Mouse (Mus musculus) liver, adult (tissue): Measurements from ENCODE around the gene Rad51.

Source experiments
- GATA4 ChIP-seq: IDR thresholded peaks from 2 replicates; pipeline ENCODE4 v1.6.1; 2014; ENCODE audit warnings: mild to moderate bottlenecking, low read length; ENCODE audit not compliant: insufficient replicate concordance

The Rad51 gene

GRCm38 (mm10) chr2:119175614-119176013 lies 63.0 kb downstream of the Rad51 start:
- TF ChIP-seq GATA4: no peak

DNA sequence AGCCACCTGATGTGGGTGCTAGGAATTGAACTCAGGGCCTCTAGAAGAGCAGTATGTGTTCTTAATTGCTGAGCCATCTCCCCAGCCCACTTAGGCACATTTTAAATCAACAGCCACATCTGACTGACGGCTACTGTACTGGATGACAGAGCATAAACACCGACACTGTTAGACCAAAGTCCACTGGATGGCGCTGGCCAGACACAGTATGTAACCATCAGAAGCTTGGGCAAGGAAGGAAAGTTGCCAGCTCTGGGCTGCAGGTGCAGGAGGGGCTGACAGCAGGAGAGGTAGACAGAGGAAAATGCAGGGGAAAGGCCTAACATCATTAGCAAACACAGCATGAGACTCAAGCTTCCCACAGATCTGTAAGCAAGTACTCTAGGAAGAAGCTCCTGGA lies 64.2 kb downstream of the Rad51 start:
- no peak for TF ChIP-seq GATA4

- TF ChIP-seq GATA4: no peak
Observed at GRCm38 (mm10) chr2:119177384-119177939, 64.9 kb downstream of the Rad51 start.

DNA sequence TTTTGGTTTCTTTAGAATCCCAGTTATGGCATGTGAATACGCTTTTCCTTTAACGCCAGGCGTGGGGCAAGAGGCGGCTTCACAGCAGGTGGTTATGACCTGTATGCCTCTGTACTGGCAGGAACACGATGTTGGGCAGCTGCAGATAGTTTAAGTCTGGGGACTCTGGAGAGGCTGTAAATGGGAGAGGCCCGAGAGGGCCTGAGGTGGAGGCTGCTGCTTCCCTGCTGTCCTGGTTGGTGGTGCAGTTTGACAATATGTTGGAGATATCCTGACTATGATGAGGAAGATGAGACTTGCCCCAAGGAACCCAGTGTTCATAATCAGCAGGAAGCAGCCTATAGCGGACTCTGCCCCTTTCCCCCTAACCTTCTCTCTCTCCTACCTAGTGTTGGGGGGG lies 70.3 kb downstream of the Rad51 start:
- no peak for TF ChIP-seq GATA4

DNA sequence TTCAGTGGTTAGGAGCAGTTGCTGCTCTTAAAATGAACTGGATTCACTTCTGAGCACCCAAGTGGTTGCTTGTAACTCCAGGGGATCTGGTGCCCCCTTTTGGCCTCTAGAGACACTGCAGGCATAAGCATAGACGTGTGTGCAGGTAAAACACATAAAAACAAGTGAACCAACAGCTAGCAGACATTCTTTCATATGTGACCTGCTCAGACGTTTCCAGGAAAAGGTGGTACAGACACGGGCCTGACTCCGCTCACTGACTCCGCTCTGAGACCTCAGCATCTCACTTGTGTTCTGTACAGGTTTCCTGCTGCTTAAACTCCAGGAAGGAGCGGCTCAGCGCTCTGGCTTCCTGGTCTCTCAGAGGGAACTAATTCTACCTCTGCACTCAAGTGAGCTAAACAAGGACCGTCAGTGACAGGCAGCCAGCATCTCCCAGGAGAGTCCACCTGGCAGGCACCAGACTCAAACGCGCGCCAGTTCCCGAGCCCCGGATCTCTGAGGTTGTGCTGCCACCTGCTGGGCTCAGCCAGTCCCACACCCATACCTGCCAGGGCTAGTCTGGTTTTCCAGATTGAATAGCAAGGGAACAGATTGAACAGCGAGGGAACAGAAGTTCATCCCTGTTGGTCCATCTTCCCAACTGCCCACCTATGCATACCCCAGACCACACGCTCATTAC lies 76.6 kb downstream of the Rad51 start:
- no peak for TF ChIP-seq GATA4

GRCm38 (mm10) chr2:119190969-119191368 lies 78.4 kb downstream of the Rad51 start:
- TF ChIP-seq GATA4: no peak

GRCm38 (mm10) chr2:119194140-119194539 lies 81.5 kb downstream of the Rad51 start:
- no peak for TF ChIP-seq GATA4

DNA sequence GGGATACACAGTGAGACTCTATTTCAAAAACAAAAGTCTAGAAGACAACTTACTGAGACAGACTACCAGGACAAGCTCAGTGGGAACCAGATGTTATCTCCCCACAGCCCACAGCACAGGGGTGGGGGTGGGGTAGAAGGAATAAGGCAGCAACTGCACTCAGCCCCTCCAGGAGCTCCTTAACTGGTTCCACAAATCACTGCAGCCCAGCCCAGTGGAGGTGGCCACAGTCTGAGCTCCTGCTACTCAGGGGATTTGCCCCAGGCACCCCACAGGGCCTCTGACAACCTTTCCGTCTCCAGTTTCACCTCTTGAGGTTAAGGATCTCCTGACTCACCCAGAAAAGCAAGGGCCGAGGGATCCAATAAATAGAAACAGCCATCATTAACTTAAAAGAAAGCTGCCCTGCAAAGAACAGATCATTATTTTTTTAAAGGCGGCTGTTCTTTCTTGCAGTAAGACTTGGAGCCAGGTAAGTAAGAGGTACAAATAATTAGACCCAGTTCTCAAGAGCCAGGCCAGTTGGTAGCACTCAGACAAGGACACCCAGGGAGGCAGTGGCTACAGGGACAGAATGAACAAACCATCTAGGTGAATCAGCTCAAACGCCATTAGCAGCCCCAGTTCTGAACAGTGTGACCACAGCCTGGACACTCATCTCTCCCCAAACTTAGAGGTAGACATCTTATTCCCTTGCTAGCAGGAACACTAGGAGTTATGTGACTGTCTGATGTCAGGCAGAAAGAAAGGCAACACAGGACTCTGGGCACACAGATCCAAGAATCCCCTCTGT lies 83.9 kb downstream of the Rad51 start:
- no peak for TF ChIP-seq GATA4
